Mouse (Mus musculus): ENCODE measurements at regions not wholly inside any gene's neighbourhood (a gene's known extent, or its start where the extent isn't known, plus 50 kb on each side); places are given as distances from the start of the nearest gene placed in this dataset.

- Histone ChIP-seq H3K27me3 (no peaks in the 10 kb centered on the region), H3K27ac (no peak overlapping the region), H3K9me3 (no peaks in the 10 kb centered on the region), H3K4me1 (replicated peaks) (no peaks in the 10 kb centered on the region), H3K4me2 (replicated peaks) (no peak overlapping the region), H3K9ac (replicated peaks) (no peak overlapping the region), H3K36me3 (no peaks in the 10 kb centered on the region), H3K4me3 (replicated peaks) (no peak overlapping the region)
- 80% methylated on average over 3 of the region's 3 CpGs for WGBS
- no peak for ATAC-seq
Measured at GRCm38 (mm10) chr3:148202148-148202547, 788.2 kb downstream of the Adgrl2 start.

- 76% methylated on average over 2 of the region's 2 CpGs for WGBS
Measured at GRCm38 (mm10) chr3:148186704-148187103, 803.7 kb downstream of the Adgrl2 start.

GRCm38 (mm10) chr3:148167556-148167955 lies 822.8 kb downstream of the Adgrl2 start:
- H3K9ac ChIP-seq (replicated peaks), result no peak overlapping the region
- H3K27me3 ChIP-seq, result no peaks in the 10 kb centered on the region
- no peak overlapping the region for H3K4me2 ChIP-seq (replicated peaks)
- no peak for ATAC-seq
- H3K9me3 ChIP-seq, result no peaks in the 10 kb centered on the region
- WGBS, result 77% methylated on average over 1 of the region's 1 CpGs
- no peaks in the 10 kb centered on the region for H3K4me1 ChIP-seq (replicated peaks)
- no peaks in the 10 kb centered on the region for H3K36me3 ChIP-seq
- no peak overlapping the region for H3K27ac ChIP-seq
- H3K4me3 ChIP-seq (replicated peaks), result no peak overlapping the region

More at GRCm38 (mm10) chr3:148186704-148187103, 803.7 kb downstream of the Adgrl2 start:
- H3K4me1 ChIP-seq (replicated peaks), result no peaks in the 10 kb centered on the region
- no peak overlapping the region for H3K4me2 ChIP-seq (replicated peaks)
- no peak overlapping the region for H3K27ac ChIP-seq
- H3K9me3 ChIP-seq, result no peaks in the 10 kb centered on the region
- H3K4me3 ChIP-seq (replicated peaks), result no peak overlapping the region
- no peak overlapping the region for H3K9ac ChIP-seq (replicated peaks)
- H3K27me3 ChIP-seq, result no peaks in the 10 kb centered on the region
- no peaks in the 10 kb centered on the region for H3K36me3 ChIP-seq
- no peak for ATAC-seq

- Histone ChIP-seq H3K27me3 (no peaks in the 10 kb centered on the region), H3K27ac (no peak overlapping the region), H3K9ac (replicated peaks) (no peak overlapping the region), H3K9me3 (no peaks in the 10 kb centered on the region), H3K36me3 (no peaks in the 10 kb centered on the region), H3K4me3 (replicated peaks) (no peak overlapping the region), H3K4me1 (replicated peaks) (no peaks in the 10 kb centered on the region), H3K4me2 (replicated peaks) (no peak overlapping the region)
- WGBS, result 61% methylated on average over 3 of the region's 3 CpGs
- no peak for ATAC-seq
Measured at GRCm38 (mm10) chr3:148159059-148159458, 831.3 kb downstream of the Adgrl2 start.

GRCm38 (mm10) chr3:148158533-148158932 lies 831.8 kb downstream of the Adgrl2 start:
- no peaks in the 10 kb centered on the region for H3K27me3 ChIP-seq
- H3K27ac ChIP-seq, result no peak overlapping the region
- H3K4me1 ChIP-seq (replicated peaks), result no peaks in the 10 kb centered on the region
- no peak overlapping the region for H3K4me2 ChIP-seq (replicated peaks)
- H3K36me3 ChIP-seq, result no peaks in the 10 kb centered on the region
- H3K4me3 ChIP-seq (replicated peaks), result no peak overlapping the region
- no peak overlapping the region for H3K9ac ChIP-seq (replicated peaks)
- WGBS, result 92% methylated on average over 2 of the region's 2 CpGs
- H3K9me3 ChIP-seq, result no peaks in the 10 kb centered on the region
- no peak for ATAC-seq

GRCm38 (mm10) chr3:148143776-148144175 lies 846.6 kb downstream of the Adgrl2 start:
- no peak for ATAC-seq
- H3K9ac ChIP-seq (replicated peaks), result no peak overlapping the region
- no peak overlapping the region for H3K4me3 ChIP-seq (replicated peaks)
- H3K9me3 ChIP-seq, result no peaks in the 10 kb centered on the region
- H3K4me2 ChIP-seq (replicated peaks), result no peak overlapping the region
- no peaks in the 10 kb centered on the region for H3K36me3 ChIP-seq
- H3K4me1 ChIP-seq (replicated peaks), result no peaks in the 10 kb centered on the region
- no peak overlapping the region for H3K27ac ChIP-seq
- WGBS, result 86% methylated on average over 2 of the region's 2 CpGs
- H3K27me3 ChIP-seq, result no peaks in the 10 kb centered on the region

- no peak overlapping the region for H3K4me2 ChIP-seq (replicated peaks)
- no peaks in the 10 kb centered on the region for H3K27me3 ChIP-seq
- H3K9ac ChIP-seq (replicated peaks), result no peak overlapping the region
- H3K36me3 ChIP-seq, result no peaks in the 10 kb centered on the region
- 80% methylated on average over 3 of the region's 3 CpGs for WGBS
- no peak overlapping the region for H3K4me3 ChIP-seq (replicated peaks)
- H3K27ac ChIP-seq, result no peak overlapping the region
- H3K4me1 ChIP-seq (replicated peaks), result no peaks in the 10 kb centered on the region
- no peak for ATAC-seq
- H3K9me3 ChIP-seq, result no peaks in the 10 kb centered on the region
Measured at GRCm38 (mm10) chr3:148136791-148137251, 853.5 kb downstream of the Adgrl2 start.

- ATAC-seq, result no peak
- Histone ChIP-seq H3K9ac (replicated peaks) (no peak overlapping the region), H3K9me3 (no peaks in the 10 kb centered on the region), H3K36me3 (no peaks in the 10 kb centered on the region), H3K27ac (no peak overlapping the region), H3K4me3 (replicated peaks) (no peak overlapping the region), H3K4me1 (replicated peaks) (no peaks in the 10 kb centered on the region), H3K27me3 (no peaks in the 10 kb centered on the region), H3K4me2 (replicated peaks) (no peak overlapping the region)
- 93% methylated on average over 2 of the region's 2 CpGs for WGBS
Measured at GRCm38 (mm10) chr3:148134646-148135045, 855.7 kb downstream of the Adgrl2 start.

- Histone ChIP-seq H3K9me3 (peaks cover 3% of the 10 kb centered on the region; the same call in 1 of the 2 replicates), H3K4me2 (replicated peaks) (no peak overlapping the region), H3K9ac (replicated peaks) (no peak overlapping the region), H3K27ac (no peak overlapping the region), H3K4me1 (replicated peaks) (no peaks in the 10 kb centered on the region), H3K36me3 (no peaks in the 10 kb centered on the region), H3K27me3 (no peaks in the 10 kb centered on the region), H3K4me3 (replicated peaks) (no peak overlapping the region)
- ATAC-seq, result no peak
Measured at GRCm38 (mm10) chr3:148115576-148115975, 874.8 kb downstream of the Adgrl2 start.

GRCm38 (mm10) chr3:148112204-148112603 lies 878.2 kb downstream of the Adgrl2 start:
- no peak overlapping the region for H3K4me3 ChIP-seq (replicated peaks)
- no peak overlapping the region for H3K4me2 ChIP-seq (replicated peaks)
- no peaks in the 10 kb centered on the region for H3K4me1 ChIP-seq (replicated peaks)
- H3K36me3 ChIP-seq, result no peaks in the 10 kb centered on the region
- WGBS, result 87% methylated on average over 3 of the region's 3 CpGs
- H3K27ac ChIP-seq, result no peak overlapping the region
- H3K9me3 ChIP-seq, result 0 out of 2 replicates have a peak, but pooled peaks cover under 1% of the 10 kb centered on the region
- H3K27me3 ChIP-seq, result no peaks in the 10 kb centered on the region
- no peak overlapping the region for H3K9ac ChIP-seq (replicated peaks)
- no peak for ATAC-seq

- 70% methylated on average over 1 of the region's 1 CpGs for WGBS
- H3K4me1 ChIP-seq (replicated peaks), result no peaks in the 10 kb centered on the region
- no peak for ATAC-seq
Measured at GRCm38 (mm10) chr3:148107031-148107430, 883.3 kb downstream of the Adgrl2 start.

GRCm38 (mm10) chr3:148093930-148094329 lies 896.4 kb downstream of the Adgrl2 start:
- WGBS, result 77% methylated on average over 4 of the region's 4 CpGs
- no peak overlapping the region for H3K27ac ChIP-seq
- H3K36me3 ChIP-seq, result no peaks in the 10 kb centered on the region
- H3K27me3 ChIP-seq, result no peaks in the 10 kb centered on the region
- no peak for ATAC-seq
- no peak overlapping the region for H3K9ac ChIP-seq (replicated peaks)
- no peaks in the 10 kb centered on the region for H3K4me1 ChIP-seq (replicated peaks)
- H3K4me2 ChIP-seq (replicated peaks), result no peak overlapping the region
- no peak overlapping the region for H3K4me3 ChIP-seq (replicated peaks)
- H3K9me3 ChIP-seq, result no peaks in the 10 kb centered on the region

More at GRCm38 (mm10) chr3:148107031-148107430, 883.3 kb downstream of the Adgrl2 start:
- H3K27me3 ChIP-seq, result no peaks in the 10 kb centered on the region
- H3K9me3 ChIP-seq, result no peaks in the 10 kb centered on the region
- H3K36me3 ChIP-seq, result no peaks in the 10 kb centered on the region
- no peak overlapping the region for H3K27ac ChIP-seq
- H3K9ac ChIP-seq (replicated peaks), result no peak overlapping the region
- H3K4me3 ChIP-seq (replicated peaks), result no peak overlapping the region
- no peak overlapping the region for H3K4me2 ChIP-seq (replicated peaks)

- H3K4me3 ChIP-seq (replicated peaks), result no peak overlapping the region
- WGBS, result 64% methylated on average over 2 of the region's 2 CpGs
- no peaks in the 10 kb centered on the region for H3K9me3 ChIP-seq
- H3K27ac ChIP-seq, result no peak overlapping the region
- ATAC-seq, result no peak
- H3K36me3 ChIP-seq, result no peaks in the 10 kb centered on the region
- no peaks in the 10 kb centered on the region for H3K4me1 ChIP-seq (replicated peaks)
- no peak overlapping the region for H3K9ac ChIP-seq (replicated peaks)
- H3K4me2 ChIP-seq (replicated peaks), result no peak overlapping the region
- H3K27me3 ChIP-seq, result no peaks in the 10 kb centered on the region
Measured at GRCm38 (mm10) chr3:148075841-148076240, 914.5 kb downstream of the Adgrl2 start.
